Mouse (Mus musculus) liver, adult (tissue): Measurements from ENCODE around the gene Ppp2r5e.

Source experiments
- GATA4 ChIP-seq: IDR thresholded peaks from 2 replicates; pipeline ENCODE4 v1.6.1; 2014; ENCODE audit warnings: mild to moderate bottlenecking, low read length; ENCODE audit not compliant: insufficient replicate concordance

The Ppp2r5e gene

DNA sequence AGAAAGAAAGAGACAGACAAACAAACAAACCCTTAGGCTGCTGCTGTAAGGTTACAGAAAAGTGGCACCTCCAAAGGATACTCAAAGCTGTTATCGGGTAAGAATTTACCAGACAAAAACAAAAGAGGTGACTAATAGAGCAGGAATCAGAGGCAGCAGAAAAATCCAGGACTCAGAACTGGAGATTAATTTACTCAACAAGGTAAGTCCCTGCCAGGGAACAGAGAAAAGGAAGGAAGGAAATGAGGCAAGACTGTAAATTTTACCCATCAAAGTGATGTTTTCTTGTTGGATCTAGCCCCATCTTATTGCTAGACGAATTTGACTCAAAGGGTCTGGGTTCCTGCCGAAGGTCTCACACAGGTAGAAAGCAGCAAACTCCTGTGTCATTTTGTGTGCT is 41.0 kb downstream of the Ppp2r5e start:
- TF ChIP-seq GATA4 = no peak

DNA sequence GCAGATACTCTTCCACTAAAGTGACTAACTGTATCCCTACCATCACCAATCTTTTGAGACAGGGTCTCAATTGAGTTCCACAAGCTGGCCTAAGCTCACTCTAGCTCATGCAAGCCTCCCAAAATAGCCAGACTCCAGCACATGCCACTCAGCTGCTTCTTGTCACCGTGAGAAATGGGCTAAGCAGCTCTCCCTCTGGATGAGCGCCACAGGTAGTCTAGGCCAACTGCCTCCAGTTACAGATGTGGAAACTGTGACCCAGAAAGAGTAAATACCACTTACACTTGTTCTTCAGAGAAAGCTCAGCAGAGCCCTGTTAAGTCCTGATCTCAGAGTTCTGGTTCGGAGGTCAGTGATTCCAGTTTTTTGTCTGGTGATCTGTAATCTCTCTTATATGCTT is 43.7 kb downstream of the Ppp2r5e start:
- TF ChIP-seq GATA4 = no peak

DNA sequence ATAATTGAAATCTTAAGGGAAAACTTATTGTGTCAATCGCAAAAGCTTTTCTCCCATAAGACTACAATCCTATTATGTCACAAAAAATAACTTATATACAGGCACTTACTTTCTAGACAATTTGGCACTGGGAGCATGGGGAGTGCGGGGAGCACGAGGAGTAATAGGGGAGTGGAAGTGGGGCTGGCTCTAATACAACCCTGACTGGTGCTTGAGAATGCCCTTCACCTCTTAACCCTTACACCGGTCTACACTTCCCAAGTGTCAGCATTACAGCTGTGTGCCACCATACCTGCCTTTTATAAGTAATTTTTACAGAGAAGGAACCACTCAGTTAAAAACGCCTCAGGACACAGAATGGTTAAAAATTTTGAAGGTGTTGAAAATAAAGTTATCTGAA is 44.4 kb downstream of the Ppp2r5e start:
- TF ChIP-seq GATA4 = no peak

DNA sequence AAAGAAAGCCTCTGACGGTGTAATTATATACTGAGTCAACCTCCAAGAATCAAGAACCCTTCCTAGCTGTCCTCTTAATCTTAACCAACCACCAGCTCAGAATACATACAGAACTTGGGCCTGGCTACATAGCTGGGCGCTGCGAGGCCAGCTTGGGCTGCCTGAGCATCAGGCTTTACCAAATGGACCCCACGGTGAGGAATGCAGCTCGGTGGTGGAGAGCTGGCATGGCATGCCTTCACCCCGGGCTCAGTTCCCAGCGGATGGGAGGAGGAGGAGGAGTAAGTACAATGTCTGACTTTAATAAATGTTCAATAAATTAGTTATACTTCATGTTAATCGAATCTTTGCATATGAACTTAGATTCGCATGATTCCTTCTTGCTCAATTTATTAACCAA is 47.0 kb downstream of the Ppp2r5e start:
- no peak for TF ChIP-seq GATA4

DNA sequence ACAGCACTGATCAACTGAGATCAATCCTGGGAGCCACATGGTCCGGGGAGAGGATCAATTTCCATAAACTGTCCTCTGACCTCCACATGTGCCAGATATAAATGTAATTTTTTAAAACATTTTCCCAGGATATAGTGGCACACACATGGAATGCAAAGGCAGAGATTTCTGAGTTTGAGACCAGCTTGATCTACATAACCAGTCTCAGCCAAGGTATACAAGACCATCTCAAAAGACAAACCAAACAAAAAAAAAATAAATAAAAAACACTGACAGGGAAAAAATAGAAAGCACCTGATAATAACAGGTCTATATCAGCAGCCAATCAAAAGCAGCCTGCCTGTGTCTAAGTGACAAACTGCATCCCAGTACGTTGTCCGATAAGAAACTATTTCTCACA is 48.9 kb downstream of the Ppp2r5e start:
- no peak for TF ChIP-seq GATA4

DNA sequence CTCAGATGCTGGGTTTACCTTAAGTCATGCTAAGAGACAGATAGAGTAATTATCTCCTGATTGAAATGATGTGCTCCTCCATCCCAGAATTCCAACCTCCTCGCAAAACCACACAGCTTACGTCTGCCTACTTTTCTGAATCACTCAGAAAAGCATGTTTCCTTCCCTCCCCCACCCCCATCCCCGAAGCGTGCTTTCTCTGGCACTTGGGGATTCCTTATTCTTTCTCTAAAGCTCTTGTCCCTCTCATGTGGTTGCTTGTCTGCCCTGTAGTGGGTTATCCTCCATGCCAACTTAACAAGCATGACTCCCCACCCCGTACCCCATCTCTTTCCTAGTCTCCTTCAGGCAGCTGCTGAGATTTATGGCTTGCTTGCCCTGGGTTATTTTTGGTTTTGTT is 49.8 kb downstream of the Ppp2r5e start:
- TF ChIP-seq GATA4 = no peak

DNA sequence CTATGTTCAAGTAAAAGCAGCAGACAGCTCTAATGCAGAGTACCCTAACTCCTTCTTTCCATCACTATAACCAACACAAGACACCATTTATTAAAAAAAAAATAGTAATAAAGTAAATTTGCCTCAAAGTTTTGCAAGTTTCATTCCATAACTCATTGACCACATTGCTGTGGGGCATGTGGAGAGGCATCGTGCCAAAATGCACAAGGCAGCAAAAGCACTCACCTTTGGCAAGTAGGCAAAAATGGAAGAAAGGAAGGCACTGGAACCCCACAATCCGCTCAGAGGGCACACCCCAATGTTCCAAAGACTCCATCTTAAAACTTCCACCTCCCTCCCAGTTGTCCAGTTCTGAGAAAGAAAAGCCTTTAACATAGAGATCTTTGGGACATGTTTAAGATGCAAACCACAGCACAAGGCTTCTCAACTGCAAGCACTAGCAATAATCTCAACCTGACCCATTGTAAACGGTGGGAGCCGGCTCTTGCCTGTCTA is 50.6 kb downstream of the Ppp2r5e start:
- TF ChIP-seq GATA4 = no peak

DNA sequence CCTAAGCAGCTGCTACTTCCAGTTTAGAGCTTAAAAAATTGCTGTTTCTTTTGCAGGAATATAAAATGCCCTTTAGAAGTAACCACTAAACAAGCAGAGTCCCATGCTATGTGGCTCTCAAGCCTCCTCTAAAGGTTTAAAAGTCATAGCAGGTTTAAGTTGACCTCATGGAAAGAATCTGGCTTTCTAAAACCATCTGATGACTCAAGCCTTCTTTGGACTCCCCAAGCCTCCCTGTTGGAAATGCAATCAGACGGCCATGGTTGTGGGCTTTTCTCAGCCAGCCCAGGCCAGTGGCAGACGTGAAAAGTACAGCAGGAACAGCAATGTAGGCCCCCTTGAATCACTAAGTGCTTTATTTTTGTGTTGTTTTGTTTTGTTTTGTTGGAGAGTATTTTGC is 51.4 kb downstream of the Ppp2r5e start:
- TF ChIP-seq GATA4 = no peak

DNA sequence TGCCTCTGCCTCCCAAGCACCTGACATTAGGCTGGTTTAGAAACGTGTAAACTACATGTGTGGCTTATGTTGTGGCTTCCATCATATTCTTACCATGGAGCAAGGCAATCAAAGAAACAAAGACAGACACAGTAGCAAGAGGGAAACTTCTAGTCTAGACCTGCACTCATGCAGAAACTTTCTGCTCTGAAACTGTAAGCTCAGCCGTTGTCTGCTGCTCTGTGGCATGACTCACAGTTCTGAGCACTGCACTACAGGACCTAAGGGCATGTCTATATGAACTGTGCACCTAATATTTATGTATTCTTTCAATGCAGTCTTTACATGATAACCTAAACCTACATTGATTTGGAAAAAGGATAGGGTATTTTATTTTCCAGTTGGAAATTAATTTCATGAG is 51.8 kb downstream of the Ppp2r5e start:
- TF ChIP-seq GATA4 = no peak

DNA sequence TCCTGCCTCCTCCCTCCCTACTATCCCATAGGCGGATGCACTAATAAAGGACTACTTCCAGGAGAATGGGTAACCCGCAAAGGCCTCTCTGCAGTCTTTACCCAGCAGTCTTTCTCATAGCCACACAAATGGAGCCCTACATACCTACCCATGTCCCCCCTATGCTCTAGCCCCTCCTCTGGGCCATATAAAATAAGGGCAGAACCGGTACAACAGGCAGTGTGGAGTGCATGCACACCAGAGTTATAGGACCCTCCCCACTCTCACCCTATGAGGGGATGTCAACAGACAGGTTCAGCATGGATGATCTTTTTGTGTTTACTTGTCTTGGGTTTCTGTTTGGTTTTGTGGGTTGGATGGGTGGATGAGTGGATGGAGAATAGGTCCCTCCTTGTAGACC is 52.7 kb downstream of the Ppp2r5e start:
- no peak for TF ChIP-seq GATA4

DNA sequence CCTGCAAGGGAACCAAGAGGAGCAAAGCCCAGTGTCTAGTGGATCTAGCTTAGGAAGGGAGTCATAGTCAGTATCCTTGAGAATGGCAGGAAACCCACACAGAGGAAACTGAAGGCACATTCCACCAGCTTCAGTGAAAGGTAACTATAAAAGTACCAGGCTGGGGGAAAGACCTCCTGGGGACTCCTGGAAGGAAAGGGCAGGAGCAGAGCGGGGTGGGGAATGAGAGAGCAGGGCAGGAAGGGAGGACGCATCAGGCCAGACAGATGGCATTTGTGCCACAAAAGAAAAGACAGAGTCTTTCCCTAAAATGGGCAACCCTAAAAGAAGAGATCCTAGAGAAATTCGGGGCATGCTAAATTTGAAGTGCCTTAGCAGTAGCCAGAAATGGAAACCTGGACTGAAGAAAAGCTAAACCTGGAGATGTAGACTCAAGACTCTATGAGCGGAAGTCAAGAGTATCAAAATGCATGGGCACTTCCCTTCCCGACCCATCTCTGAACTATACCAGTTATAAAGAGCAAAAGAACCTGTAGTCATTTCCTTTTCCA is 55.3 kb downstream of the Ppp2r5e start:
- TF ChIP-seq GATA4 = no peak

DNA sequence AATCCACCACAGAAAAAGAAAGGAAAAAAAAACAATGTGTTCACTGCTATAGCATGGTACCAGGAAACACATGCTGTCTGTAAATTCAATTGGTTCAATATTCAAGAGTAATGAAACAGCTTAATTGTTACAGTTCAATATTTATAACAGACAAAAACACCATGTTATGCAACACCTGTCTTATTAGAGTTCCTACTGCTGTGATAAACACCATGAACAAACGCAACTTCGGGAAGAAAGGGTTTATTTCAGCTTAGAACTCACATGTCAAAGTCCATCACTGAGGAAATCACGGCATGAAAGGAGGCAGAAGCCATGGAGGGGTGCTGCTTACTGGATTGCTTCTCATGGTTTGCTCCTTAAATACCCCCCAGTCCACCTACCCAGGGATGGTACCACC is 56.8 kb downstream of the Ppp2r5e start:
- no peak for TF ChIP-seq GATA4

DNA sequence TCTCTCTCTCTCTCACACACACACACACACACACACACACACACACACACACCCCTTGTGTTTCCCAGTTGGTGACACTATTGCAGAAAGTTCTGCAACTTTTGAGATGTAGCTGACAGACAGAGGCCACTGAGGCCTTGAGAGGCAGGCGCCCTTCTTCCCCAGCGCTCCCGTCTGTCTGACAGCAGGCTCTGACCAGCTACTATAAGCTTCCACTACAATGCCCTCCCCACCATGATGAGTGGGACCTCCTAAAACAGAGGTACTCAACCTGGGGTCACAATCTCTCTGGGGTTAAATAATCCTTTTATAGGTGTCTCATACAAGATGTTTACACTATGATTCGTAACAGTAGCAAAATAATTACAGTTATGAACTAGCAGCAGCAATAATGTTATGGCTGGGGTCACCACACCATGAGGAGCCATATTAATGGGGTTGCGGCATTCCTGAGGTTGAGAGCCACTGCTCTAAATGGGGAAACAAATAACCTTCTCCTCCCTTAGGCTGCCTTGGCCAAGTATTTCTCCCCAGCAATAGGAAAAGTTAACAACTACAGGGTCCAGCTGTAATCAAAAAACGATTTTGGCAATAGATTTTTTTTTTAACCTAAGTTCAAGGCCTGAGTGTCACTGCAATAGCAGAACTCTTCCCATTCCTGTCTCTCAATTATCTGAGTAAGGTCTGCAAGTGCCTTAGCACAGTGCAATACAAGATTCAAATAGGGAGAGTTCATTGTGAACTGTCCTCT is 58.2 kb downstream of the Ppp2r5e start:
- no peak for TF ChIP-seq GATA4

DNA sequence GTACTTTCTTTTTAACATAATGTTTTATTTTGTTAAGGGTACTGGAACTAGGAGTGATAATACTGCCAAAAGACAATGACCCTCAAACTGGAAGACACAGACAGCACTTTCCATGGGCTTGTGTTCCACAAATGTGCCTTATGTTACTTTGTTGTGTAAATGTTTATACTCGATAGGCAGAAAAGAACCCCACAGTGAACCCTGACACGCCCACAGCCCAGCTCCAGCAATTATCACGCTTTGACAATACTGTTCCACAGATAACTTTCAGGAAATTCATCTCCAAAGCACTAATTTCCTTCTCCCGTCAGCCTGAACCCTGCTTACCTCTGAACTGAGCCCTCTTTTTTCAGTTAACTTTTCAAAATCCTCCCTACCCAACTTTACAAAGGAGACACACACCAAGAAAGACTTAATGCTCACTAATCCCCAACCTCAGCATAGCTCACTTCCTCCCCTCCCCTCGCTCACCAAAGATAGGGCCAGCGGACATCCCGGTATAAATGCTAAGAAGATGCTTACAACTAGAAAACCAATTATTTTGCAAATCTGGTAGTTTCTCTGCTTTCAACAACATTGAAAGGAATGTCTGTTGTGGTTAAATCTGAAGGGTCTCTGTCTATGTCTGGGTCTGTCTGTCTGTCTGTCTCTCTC is 58.9 kb downstream of the Ppp2r5e start:
- TF ChIP-seq GATA4 = peak; percentile 36; the same call in 1 of the 2 replicates

DNA sequence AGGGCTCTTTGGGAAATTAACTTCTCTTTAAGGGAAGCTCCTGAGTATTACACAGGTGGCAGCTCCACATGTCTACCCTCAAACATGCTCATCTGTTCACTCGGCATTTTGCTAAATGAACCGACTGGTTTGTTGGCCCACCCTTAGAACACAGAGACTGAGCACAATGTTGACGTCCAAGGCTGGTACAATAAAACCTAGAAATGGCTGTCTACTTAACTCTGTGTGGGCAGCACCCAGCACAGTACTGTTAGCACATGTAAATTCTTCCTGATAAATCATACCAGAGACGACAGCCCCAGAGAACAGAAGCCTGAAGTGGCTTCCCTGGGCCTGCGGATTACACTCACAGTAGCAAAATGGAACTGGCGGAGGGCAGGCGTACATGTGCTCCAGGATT is 59.5 kb downstream of the Ppp2r5e start:
- no peak for TF ChIP-seq GATA4

DNA sequence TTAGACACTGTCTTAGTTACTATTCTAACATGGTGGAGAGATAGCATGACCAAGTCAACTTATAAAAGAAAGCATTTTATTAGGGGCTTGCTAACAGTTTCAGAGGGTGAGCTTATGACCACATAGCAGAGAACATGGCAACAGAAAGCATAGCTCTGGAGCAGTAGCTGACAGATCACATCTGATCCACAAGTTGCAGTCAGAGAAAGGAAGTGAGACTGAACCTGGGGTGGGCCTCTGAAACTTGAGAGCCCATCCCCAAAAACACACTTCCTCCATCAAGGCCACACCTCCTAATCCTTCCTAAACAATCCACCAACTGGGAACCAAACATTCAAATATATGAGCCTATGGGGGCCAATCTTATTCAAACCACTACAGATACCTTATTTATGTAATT is 62.9 kb downstream of the Ppp2r5e start:
- TF ChIP-seq GATA4 = no peak

DNA sequence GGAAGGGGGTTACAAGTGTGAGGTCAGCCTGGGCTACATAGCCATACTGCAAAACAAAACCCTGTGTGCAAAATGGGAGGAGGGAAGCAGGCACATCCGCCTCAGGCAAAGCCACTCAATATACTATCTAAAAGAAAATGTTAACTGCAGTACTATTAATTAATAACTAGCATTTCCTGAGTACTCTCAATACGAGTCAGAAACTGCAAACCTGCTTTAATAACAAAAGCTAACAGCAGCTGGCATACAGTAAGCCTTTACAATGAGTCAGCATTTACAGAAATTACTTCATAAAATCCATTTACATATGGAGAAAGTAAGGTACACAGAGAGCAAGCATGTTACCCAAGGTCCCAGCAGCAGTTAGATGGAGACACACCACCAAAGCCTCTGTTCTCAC is 64.2 kb downstream of the Ppp2r5e start:
- no peak for TF ChIP-seq GATA4
